13 mouse cellular contexts compared by ENCODE assay signal in genomic region chr2:27389272-27390162, GRCm38 (mm10). TPM values are rescaled to one million over a fixed set of nuclear protein-coding genes. Genes with fewer than 3 reads are reported as not detected.
DNase-seq lines count a peak whose midpoint lies in the region; ATAC-seq and TF ChIP-seq lines count a peak whose summit lies in the region.
"Had no signal": no experiment of that assay in that cellular context is flagged by ENCODE, and none has a peak within 500 bp of the region (broad histone marks: within the 10 kb centered on the region; RNA-seq: fewer than 3 reads in every experiment).

No protein-coding gene starts in this region.

- no peaks in the 10 kb centered on the region for H3K36me3 ChIP-seq in kidney, adult 2 months (ENCODE audit: control insufficient read depth, insufficient read depth, low read length)
- no peaks in the 10 kb centered on the region for H3K36me3 ChIP-seq in intestine, embryonic 14.5 days (ENCODE audit: control insufficient read depth, insufficient read depth, low read length)

- no peak overlapping the region for H3K4me2 ChIP-seq in intestine, embryonic 14.5 days (ENCODE audit: low read length)
- H3K4me2 ChIP-seq: heart, embryonic 13.5 days had no signal

- no peak for DNase-seq in kidney, adult 2 months
- no peak for DNase-seq in kidney, postnatal 36 days
- DNase-seq in MEL-GATA-1-ER (ENCODE audit: extremely low read depth, low read depth) = peak; percentile 36
- DNase-seq in intestine, embryonic 14.5 days (ENCODE audit: low spot score) = no peak
- DNase-seq in lung, postnatal 25 days (ENCODE audit: low spot score) = peak; percentile 72
- no peak for DNase-seq in left cerebral cortex, adult 11 months (ENCODE audit: low spot score)
- DNase-seq in embryo, embryonic 10 days (ENCODE audit: low spot score) = no peak
- no peak for DNase-seq in thymus, postnatal 14 days
- DNase-seq: cerebellum, adult 9-11 months; thymus, postnatal 25 days had no signal

- ATAC-seq in intestine, embryonic 14.5 days (replicated peaks; ENCODE audit: low FRiP score, low TSS enrichment, low read depth) = peak; percentile 56; the same call in 1 of the 2 replicates

- no peak for TF ChIP-seq CTCF in kidney, adult 2 months (conservative IDR thresholded peaks at IDR 0.05; ENCODE audit: insufficient read depth, insufficient read length, low read depth, low read length)

- 57% methylated on average over 14 of the region's 14 CpGs for WGBS in kidney, adult 2 months
- 53% methylated on average over 14 of the region's 14 CpGs for WGBS in intestine, embryonic 14.5 days

- H3K4me1 ChIP-seq in kidney, adult 2 months (ENCODE audit: control insufficient read depth, insufficient read depth, low read length) = peaks cover 44% of the 10 kb centered on the region
- H3K4me1 ChIP-seq in intestine, embryonic 14.5 days (replicated peaks; ENCODE audit: control insufficient read depth, insufficient read depth, low read length) = peaks cover 22% of the 10 kb centered on the region

- no peak overlapping the region for H3K9ac ChIP-seq in intestine, embryonic 14.5 days (ENCODE audit: low read length)

- TF ChIP-seq POLR2A in kidney, adult 2 months (IDR thresholded peaks at IDR 0.05; ENCODE audit: low read depth, low read length) = no peak

- no peaks in the 10 kb centered on the region for H3K27me3 ChIP-seq in kidney, adult 2 months (replicated peaks; ENCODE audit: control insufficient read depth, insufficient read depth, low read length)
- no peaks in the 10 kb centered on the region for H3K27me3 ChIP-seq in intestine, embryonic 14.5 days (replicated peaks; ENCODE audit: control insufficient read depth, insufficient read depth, low read length)
- H3K27me3 ChIP-seq: CH12.LX had no signal

- no peaks in the 10 kb centered on the region for H3K9me3 ChIP-seq in intestine, embryonic 14.5 days (ENCODE audit: control insufficient read depth, low read length)

- no peak overlapping the region for H3K4me3 ChIP-seq in kidney, adult 2 months (ENCODE audit: insufficient read depth, low read depth, low read length)
- no peak overlapping the region for H3K4me3 ChIP-seq in intestine, embryonic 14.5 days (ENCODE audit: low read depth, low read length)
- H3K4me3 ChIP-seq: heart, embryonic 13.5 days; left cerebral cortex, adult 2 months had no signal

- H3K27ac ChIP-seq in kidney, adult 2 months (ENCODE audit: insufficient read depth, low read depth, low read length) = peak overlapping the region; percentile 21; the same call in 1 of the 2 replicates
- H3K27ac ChIP-seq in intestine, embryonic 14.5 days (ENCODE audit: low read depth) = peak overlapping the region; percentile 19
- H3K27ac ChIP-seq: left cerebral cortex, adult 2 months had no signal

RNA-seq across cellular contexts. Expression of gene Vav2, which starts 37.3 kb away (rescaled TPM):
- 28.1 and 30.3 TPM in 2 replicates for polyA plus RNA-seq in kidney, adult 2 months (2012; rRNA removed)
- 7.2 and 7.5 TPM in 2 replicates for polyA plus RNA-seq in intestine, embryonic 14.5 days (2014; fragmentation: Nextera tagmentation; extraction: Ambion mirVana)

RNA-seq across cellular contexts. Expression of gene Brd3os, which starts 52.6 kb away (rescaled TPM):
- polyA plus RNA-seq in kidney, adult 2 months (2012; rRNA removed) = 11.6 and 15.1 TPM in 2 replicates
- 7.7 and 9.0 TPM in 2 replicates for polyA plus RNA-seq in intestine, embryonic 14.5 days (2014; fragmentation: Nextera tagmentation; extraction: Ambion mirVana)

Comparison
In these comparisons a context has a peak if more than half of its experiments do, and no peak if none do; other contexts are left out.
1. DNase-seq: peak in MEL-GATA-1-ER (single experiment) and lung, postnatal 25 days (single experiment); none in kidney, adult 2 months (single experiment), kidney, postnatal 36 days (0 of 2), intestine, embryonic 14.5 days (single experiment), left cerebral cortex, adult 11 months (single experiment), embryo, embryonic 10 days (single experiment) and thymus, postnatal 14 days (single experiment).